Mouse (Mus musculus) liver, embryonic 13.5 days (tissue): ENCODE results near the gene Gabarap. TPM values are rescaled to one million over a fixed set of nuclear protein-coding genes. Genes with fewer than 3 reads are reported as not detected.
A peak's percentile ranks its signal among the peaks of the same experiment; 100 is the strongest.

Experiments
- ATAC-seq: fragments of 200-750 bp; cut with Nextera tagmentation; 2 replicates; pipeline ENCODE4 v1.8.0; 2017; ENCODE audit warnings: low read depth, mild to moderate bottlenecking, moderate number of reproducible peaks, moderate library complexity
- DNase-seq: peaks from one replicate; pipeline ENCODE4 v3.0.0; 2022
- H3K27ac ChIP-seq: fragments of 300-500 bp; sonication (generic); 2 replicates; pipeline ENCODE4 v1.5.1; 2015; ENCODE audit warnings: moderate library complexity, mild to moderate bottlenecking, inconsistent platforms
- H3K27me3 ChIP-seq: fragments of 300-500 bp; sonication (generic); 2 replicates; pipeline ENCODE4 v1.6.1; 2015; ENCODE audit warnings: mild to moderate bottlenecking, inconsistent platforms
- H3K36me3 ChIP-seq: fragments of 300-500 bp; sonication (generic); 2 replicates; pipeline ENCODE4 v1.6.1; 2015; ENCODE audit warnings: mild to moderate bottlenecking, inconsistent platforms
- H3K4me1 ChIP-seq: fragments of 300-500 bp; sonication (generic); replicated peaks from 2 replicates; pipeline ENCODE4 v1.6.1; 2015; ENCODE audit warnings: inconsistent platforms
- H3K4me2 ChIP-seq: fragments of 300-500 bp; sonication (generic); 2 replicates; pipeline ENCODE4 v1.6.1; 2015; ENCODE audit warnings: inconsistent platforms, mild to moderate bottlenecking, moderate library complexity
- H3K4me3 ChIP-seq: fragments of 300-500 bp; sonication (generic); replicated peaks from 2 replicates; pipeline ENCODE4 v1.5.1; 2015; ENCODE audit warnings: mild to moderate bottlenecking, inconsistent platforms
- H3K9ac ChIP-seq: fragments of 300-500 bp; sonication (generic); 2 replicates; pipeline ENCODE4 v1.6.1; 2015; ENCODE audit warnings: mild to moderate bottlenecking, inconsistent platforms
- H3K9me3 ChIP-seq: fragments of 300-500 bp; sonication (generic); replicated peaks from 2 replicates; pipeline ENCODE4 v1.6.1; 2016; ENCODE audit warnings: inconsistent platforms
- WGBS: fragments of 180-500 bp; shearing (Covaris S2); methylation state at CpG from one replicate; pipeline ENCODE4 v1.1.7; 2015; ENCODE audit not compliant: insufficient replicate concordance; 5-methylcytosine and 5-hydroxymethylcytosine counted together
- polyA plus RNA-seq: library from polyadenylated mRNA; unstranded; fragments of >200 nt; fragmentation: Nextera tagmentation; extraction: Ambion mirVana; gene quantifications from 2 replicates; pipeline ENCODE4 v1.2.1, GENCODE M21; 2015

Gene Gabarap
- polyA plus RNA-seq, 1 experiment from 2014 or later, result 259 TPM

DNA sequence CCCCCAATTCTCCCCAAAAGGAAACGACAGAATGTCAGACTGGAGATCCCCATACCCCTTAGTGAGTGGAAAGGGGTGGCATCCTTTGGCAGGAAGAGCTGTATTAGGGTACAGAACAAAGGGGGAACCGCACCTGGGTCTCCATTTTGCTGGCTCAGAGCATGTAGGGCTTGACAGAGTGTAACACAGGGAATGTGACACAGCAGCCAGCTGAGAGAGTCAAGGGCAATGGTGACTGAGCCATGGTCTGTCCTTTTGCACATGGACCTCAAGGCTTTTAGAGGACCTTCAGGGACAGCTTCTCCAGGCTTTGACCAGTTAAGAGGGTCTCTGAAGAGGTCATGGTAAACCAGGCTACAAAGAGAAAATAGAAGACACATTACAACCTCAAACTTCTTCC lies 16.0 kb upstream of the Gabarap start:
- H3K4me3 ChIP-seq, result no peak overlapping the region

DNA sequence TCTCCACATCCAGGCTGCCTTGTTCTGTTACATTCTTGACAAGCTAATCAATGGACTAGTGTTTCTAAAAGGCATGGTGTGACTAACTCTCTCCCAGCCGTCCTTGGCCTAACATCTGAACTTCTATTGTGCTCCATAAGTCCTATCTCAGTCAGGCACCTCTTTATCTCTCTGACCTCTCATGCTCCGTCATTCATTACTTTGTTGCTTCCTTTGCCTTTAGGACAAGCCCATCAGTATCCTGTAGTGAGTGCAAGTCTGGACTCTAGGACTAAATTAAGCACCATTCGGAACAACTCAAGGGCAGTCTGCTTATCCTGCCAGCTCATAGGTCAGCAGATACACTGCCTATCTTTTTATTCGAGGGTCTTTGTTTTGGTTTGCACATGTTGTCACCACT lies 14.7 kb upstream of the Gabarap start:
- Histone ChIP-seq H3K9me3 (no peaks in the 10 kb centered on the region), H3K27me3 (no peaks in the 10 kb centered on the region), H3K4me2 (no peak overlapping the region), H3K4me3 (no peak overlapping the region), H3K4me1 (peaks cover 12% of the 10 kb centered on the region), H3K9ac (no peak overlapping the region), H3K27ac (no peak overlapping the region), H3K36me3 (peaks cover 62% of the 10 kb centered on the region)
- ATAC-seq (no peak), DNase-seq (no peak)
- WGBS, result 61% methylated on average over 4 of the region's 4 CpGs

More for the DNA sequence above, 16.0 kb upstream of the Gabarap start:
- WGBS, result 78% methylated on average over 2 of the region's 2 CpGs
- Histone ChIP-seq H3K9me3 (no peaks in the 10 kb centered on the region), H3K27me3 (no peaks in the 10 kb centered on the region), H3K9ac (no peak overlapping the region), H3K4me2 (no peak overlapping the region), H3K4me1 (peaks cover 12% of the 10 kb centered on the region), H3K27ac (no peak overlapping the region), H3K36me3 (peaks cover 71% of the 10 kb centered on the region)
- ATAC-seq (no peak), DNase-seq (no peak)

DNA sequence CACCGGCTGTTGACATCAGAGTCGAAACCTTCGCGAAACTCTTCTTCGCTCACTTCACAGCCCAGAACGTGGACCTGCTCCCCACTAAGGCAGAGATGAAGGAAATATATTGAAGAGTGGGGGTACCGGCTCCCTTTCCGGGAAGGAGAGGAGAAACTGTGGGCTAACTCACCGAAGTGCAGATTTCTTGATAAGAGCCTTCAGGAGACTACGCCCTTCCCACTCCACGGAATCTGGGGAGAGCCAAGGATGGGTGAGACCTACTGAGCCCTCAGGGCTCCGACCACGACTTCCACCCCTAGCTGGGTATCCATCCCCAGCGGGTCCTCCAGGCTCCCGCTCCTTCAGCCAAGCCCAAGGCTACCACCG lies 11.1 kb upstream of the Gabarap start:
- ATAC-seq, result peak; percentile 30
- Histone ChIP-seq H3K9me3 (no peaks in the 10 kb centered on the region), H3K27me3 (no peaks in the 10 kb centered on the region), H3K4me3 (peak overlapping the region; percentile 99), H3K4me1 (peaks cover 36% of the 10 kb centered on the region), H3K27ac (peak overlapping the region; percentile 98), H3K4me2 (peak overlapping the region; percentile 95), H3K36me3 (peaks cover 48% of the 10 kb centered on the region), H3K9ac (peak overlapping the region; percentile 99)
- DNase-seq, result no peak
- WGBS, result 1% methylated on average over 16 of the region's 16 CpGs

DNA sequence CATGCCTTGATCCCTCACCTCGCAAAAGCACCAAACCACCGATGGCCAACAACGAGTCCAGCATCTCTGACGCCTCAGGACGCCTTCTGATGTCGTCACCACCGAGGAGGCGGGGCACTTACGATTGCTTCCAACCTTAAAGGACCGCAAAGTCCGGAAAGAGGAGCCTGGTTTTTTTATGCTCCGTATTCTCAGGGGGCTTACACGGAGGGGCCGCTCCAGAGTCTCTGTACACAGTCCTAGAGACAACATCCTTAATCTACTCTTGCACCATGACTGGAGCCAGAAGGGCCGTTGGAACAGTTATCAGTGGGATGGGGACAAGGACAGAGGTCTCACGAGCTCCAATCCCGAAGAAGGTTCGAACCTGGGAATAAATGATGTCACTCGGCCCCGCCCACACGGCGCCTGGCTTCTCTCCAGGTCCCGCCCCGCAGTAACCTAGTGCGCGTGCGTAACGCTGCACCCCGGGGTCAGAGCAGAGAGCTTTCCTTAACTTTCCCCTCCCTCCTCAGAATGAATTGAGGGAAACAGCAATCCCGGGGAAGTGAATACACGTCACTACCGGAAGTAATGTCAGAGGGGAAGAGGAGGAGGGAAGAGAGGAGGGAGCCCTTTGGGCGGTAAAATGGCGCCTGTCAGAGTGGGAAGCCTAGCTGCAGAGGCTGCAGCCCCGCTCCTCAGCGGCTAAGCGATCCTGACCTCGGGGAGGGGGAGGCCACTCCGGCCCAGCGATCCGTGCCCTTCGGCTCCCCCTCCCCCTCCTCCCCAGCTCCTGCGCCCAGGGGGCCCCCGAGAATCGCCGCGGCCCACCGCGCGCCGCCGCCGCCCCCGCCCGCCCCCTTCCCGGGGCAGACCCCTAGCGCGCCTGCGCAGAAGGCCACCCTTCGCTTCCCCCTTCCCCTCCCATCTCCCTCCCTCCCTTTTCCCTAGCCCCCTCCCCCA lies 10.5 kb upstream of the Gabarap start:
- H3K27me3 ChIP-seq, result no peaks in the 10 kb centered on the region
- peak overlapping the region; percentile 99 for H3K9ac ChIP-seq
- peaks cover 49% of the 10 kb centered on the region for H3K36me3 ChIP-seq
- ATAC-seq, result peak; percentile 90
- peak overlapping the region; percentile 95 for H3K4me2 ChIP-seq
- peak; percentile 98 for DNase-seq
- H3K4me1 ChIP-seq, result peaks cover 36% of the 10 kb centered on the region
- WGBS, result 1% methylated on average over 44 of the region's 60 CpGs
- peak overlapping the region; percentile 98 for H3K27ac ChIP-seq
- peak overlapping the region; percentile 99 for H3K4me3 ChIP-seq
- H3K9me3 ChIP-seq, result no peaks in the 10 kb centered on the region

DNA sequence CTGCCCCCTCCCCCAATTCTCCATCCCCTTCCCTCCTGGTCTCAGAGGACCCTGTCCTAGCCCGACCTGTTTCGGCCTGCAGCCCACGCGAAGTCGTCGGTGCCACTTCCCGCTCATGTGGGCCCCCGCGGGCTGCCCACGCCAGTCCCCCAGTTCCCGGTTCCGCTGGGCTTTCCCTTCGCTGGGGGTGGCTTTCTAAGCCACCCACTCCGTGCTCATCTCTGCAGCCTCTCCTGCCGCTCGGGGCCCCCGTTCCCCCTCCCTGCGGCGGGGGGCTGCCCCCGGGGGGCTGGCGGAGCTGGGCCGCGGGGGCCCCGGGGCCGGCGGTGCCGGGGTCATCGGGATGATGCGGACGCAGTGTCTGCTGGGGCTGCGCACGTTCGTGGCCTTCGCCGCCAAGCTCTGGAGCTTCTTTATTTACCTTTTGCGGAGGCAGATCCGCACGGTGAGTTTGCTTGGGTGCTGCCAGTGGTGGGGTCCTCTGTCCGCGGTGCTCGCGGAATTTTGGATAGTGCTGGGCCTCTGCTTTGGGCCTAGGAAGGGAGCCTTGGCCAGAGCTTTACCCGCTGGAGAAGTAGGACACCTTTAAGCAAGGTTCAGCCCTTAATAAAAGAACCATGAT lies 9.7 kb upstream of the Gabarap start, which contains the start of gene Ctdnep1:
TSS of gene Ctdnep1 (plus strand) at position 16 of the 622 bp plus-strand sequence.
- Histone ChIP-seq H3K27ac (peak within 1 kb of the TSS; percentile 98), H3K36me3 (peaks cover 55% of the 10 kb centered on the region), H3K4me2 (peak within 1 kb of the TSS; percentile 95), H3K27me3 (no peaks in the 10 kb centered on the region), H3K9me3 (no peaks in the 10 kb centered on the region), H3K9ac (peak within 1 kb of the TSS; percentile 99), H3K4me3 (peak within 1 kb of the TSS; percentile 99), H3K4me1 (peaks cover 36% of the 10 kb centered on the region)
- 0 out of 2 replicates have a peak, but pooled peaks have one; percentile 1 for ATAC-seq
- no peak for DNase-seq
- WGBS, result under 1% methylated on average over 43 of the region's 43 CpGs

DNA sequence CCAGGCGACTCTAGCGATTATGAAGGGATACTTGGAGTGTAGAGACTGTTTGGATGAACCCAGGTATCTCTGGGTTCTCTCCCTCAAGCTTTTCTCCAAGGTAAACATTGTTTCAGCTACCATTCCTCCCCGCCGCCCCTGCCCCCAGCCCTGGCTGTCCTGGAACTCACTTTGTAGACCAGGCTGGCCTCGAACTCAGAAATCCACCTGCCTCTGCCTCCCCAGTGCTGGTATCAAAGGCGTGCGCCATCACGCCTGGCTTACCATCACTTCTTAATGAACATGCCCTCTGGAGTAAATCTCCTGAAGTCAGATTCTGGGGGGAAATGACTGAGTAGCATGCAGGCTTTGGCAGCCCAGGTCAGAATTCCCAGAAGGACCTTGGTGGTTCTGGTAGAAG lies 8.7 kb upstream of the Gabarap start, which contains the start of gene Elp5:
TSS of gene Elp5 (minus strand) at position 293 of the 400 bp plus-strand sequence.
- ATAC-seq, result no peak
- H3K4me3 ChIP-seq, result peak within 1 kb of the TSS; percentile 99
- H3K27me3 ChIP-seq, result no peaks in the 10 kb centered on the region
- no peak for DNase-seq
- H3K4me2 ChIP-seq, result peak within 1 kb of the TSS; percentile 95
- no peaks in the 10 kb centered on the region for H3K9me3 ChIP-seq
- 49% methylated on average over 8 of the region's 8 CpGs for WGBS
- peaks cover 57% of the 10 kb centered on the region for H3K36me3 ChIP-seq
- peak within 1 kb of the TSS; percentile 98 for H3K27ac ChIP-seq
- peaks cover 34% of the 10 kb centered on the region for H3K4me1 ChIP-seq
- peak within 1 kb of the TSS; percentile 99 for H3K9ac ChIP-seq

DNA sequence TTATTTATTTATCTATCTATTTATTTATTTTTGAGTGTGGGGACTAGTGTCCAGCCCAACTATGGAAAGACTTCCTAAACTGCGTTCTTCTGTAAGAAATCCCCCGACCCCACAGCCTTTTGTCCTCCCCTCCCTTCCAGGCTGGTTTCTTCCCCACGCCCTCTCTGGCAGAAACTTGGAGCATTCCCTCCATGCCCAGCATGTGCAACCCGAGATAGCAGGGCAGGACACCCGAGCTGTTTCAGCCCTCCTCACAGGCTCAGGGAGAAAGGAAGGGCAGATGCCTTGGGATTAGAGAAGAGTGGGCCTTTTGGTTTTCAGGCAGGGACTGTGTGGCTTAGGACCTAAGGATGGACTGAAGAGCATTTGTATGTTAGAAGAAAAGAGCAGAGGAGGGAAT lies 8.1 kb upstream of the Gabarap start:
- Histone ChIP-seq H3K36me3 (peaks cover 59% of the 10 kb centered on the region), H3K4me3 (peak overlapping the region; percentile 99), H3K4me2 (peak overlapping the region; percentile 95), H3K9me3 (no peaks in the 10 kb centered on the region), H3K9ac (peak overlapping the region; percentile 99), H3K27ac (peak overlapping the region; percentile 98), H3K4me1 (peaks cover 34% of the 10 kb centered on the region), H3K27me3 (no peaks in the 10 kb centered on the region)
- ATAC-seq (no peak), DNase-seq (no peak)
- WGBS, result 29% methylated on average over 5 of the region's 5 CpGs

DNA sequence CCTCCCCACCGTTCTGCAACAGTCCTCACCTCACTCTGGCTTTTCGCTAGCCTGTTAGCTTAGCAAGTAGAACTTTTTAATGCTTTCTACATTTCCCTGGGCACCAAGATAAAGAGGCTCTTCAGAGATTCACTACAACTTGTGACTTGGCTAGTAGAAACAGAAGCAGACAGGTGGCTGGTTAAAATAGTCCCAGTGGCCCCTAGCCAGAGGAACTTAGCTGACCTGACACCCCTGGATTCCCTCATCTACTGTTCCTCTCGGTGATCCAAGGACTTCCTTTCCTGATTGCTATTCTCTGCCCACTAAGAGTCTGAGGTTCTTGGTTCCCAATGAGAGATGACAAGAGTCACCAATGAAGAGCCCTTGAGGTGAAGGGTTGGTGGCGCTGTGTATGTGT lies 7.6 kb upstream of the Gabarap start:
- Histone ChIP-seq H3K4me2 (peak overlapping the region; percentile 95), H3K27me3 (no peaks in the 10 kb centered on the region), H3K9ac (peak overlapping the region; percentile 99), H3K9me3 (no peaks in the 10 kb centered on the region), H3K4me1 (peaks cover 34% of the 10 kb centered on the region), H3K4me3 (peak overlapping the region; percentile 99), H3K36me3 (peaks cover 59% of the 10 kb centered on the region), H3K27ac (peak overlapping the region; percentile 98)
- ATAC-seq, result no peak
- DNase-seq, result no peak
- WGBS, result 83% methylated on average over 4 of the region's 4 CpGs

DNA sequence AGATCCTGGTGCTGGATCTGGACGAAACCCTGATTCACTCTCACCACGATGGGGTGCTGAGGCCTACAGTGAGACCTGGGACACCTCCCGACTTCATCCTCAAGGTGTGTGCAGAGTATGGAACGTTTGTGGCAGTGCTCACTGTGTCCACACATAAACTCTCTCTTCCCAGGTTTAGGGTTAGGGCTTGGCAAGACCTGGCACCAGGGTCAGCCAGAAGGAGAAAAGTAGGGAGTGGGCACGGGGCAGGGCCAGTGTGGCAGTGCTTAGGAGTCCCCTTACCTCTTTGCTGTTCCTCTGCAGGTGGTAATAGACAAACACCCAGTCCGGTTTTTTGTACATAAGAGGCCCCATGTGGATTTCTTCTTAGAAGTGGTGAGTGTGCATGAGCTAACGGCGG lies 6.5 kb upstream of the Gabarap start:
- WGBS, result 89% methylated on average over 8 of the region's 8 CpGs
- Histone ChIP-seq H3K36me3 (peaks cover 64% of the 10 kb centered on the region), H3K9ac (no peak overlapping the region), H3K27ac (no peak overlapping the region), H3K9me3 (no peaks in the 10 kb centered on the region), H3K4me1 (peaks cover 25% of the 10 kb centered on the region), H3K27me3 (no peaks in the 10 kb centered on the region), H3K4me2 (no peak overlapping the region), H3K4me3 (no peak overlapping the region)
- ATAC-seq, result no peak
- no peak for DNase-seq

DNA sequence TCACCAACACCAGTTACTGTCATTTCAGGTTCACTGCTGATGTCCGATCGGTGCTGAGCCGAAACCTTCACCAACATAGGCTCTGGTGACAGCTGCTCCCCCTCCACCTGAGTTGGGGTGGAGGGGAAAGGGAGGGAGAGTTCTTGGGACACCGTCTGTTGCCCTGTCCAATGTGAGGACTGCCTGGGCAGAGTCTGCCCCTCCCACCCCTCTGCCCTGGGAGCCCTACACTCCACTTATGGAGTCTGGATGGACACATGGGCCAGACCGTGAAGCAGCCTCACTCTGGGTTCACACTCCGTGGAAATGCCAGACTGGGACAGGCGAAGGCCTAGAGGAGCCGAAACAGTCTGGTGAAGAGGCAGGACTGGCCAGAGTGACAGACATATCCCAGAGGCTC lies 994 bp upstream of the Gabarap start:
- DNase-seq (no peak), ATAC-seq (no peak)
- peaks cover 70% of the 10 kb centered on the region for H3K36me3 ChIP-seq
- H3K27ac ChIP-seq, result peak overlapping the region; percentile 98
- H3K27me3 ChIP-seq, result no peaks in the 10 kb centered on the region
- no peak overlapping the region for H3K4me3 ChIP-seq
- 86% methylated on average over 8 of the region's 8 CpGs for WGBS
- peak overlapping the region; percentile 67; the same call in 1 of the 2 replicates for H3K9ac ChIP-seq
- H3K4me1 ChIP-seq, result peaks cover 33% of the 10 kb centered on the region
- no peaks in the 10 kb centered on the region for H3K9me3 ChIP-seq
- H3K4me2 ChIP-seq, result peak overlapping the region; percentile 78

DNA sequence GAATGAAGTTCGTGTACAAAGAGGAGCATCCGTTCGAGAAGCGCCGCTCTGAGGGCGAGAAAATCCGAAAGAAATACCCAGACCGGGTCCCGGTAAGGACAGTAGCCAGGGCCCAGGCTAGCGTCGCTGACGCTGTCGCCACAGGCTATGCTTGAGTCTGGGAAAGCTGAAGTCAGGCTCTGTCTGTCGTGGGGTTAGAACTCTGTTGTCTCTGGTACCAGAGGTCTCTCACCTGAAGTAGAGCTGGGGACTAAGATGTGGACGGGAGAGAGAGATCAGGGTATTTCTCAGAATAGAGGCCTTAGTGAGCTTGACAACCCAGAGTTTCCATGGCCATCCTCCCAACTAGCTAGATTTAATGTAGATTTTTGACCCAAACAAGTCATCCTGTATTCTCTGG lies 768 bp downstream of the Gabarap start:
- H3K4me1 ChIP-seq, result peaks cover 33% of the 10 kb centered on the region
- H3K27ac ChIP-seq, result peak overlapping the region; percentile 98
- H3K4me3 ChIP-seq, result peak overlapping the region; percentile 74
- WGBS, result under 1% methylated on average over 15 of the region's 15 CpGs
- H3K36me3 ChIP-seq, result peaks cover 53% of the 10 kb centered on the region
- H3K27me3 ChIP-seq, result no peaks in the 10 kb centered on the region
- ATAC-seq (peak; percentile 21; the same call in 1 of the 2 replicates), DNase-seq (no peak)
- no peaks in the 10 kb centered on the region for H3K9me3 ChIP-seq
- peak overlapping the region; percentile 78 for H3K4me2 ChIP-seq
- H3K9ac ChIP-seq, result peak overlapping the region; percentile 86
